Mouse (Mus musculus) neural tube, embryonic 15.5 days (tissue): Measurements from ENCODE around the gene Olfr1507. TPM values are rescaled to one million over a fixed set of nuclear protein-coding genes. Genes with fewer than 3 reads are reported as not detected.

ENCODE experiments used
- ATAC-seq: fragments of 200-750 bp; cut with Nextera tagmentation; 2 replicates; pipeline ENCODE4 v1.8.0; 2017; ENCODE audit warnings: mild to moderate bottlenecking, moderate TSS enrichment, moderate library complexity; ENCODE audit not compliant: low FRiP score
- H3K27ac ChIP-seq: fragments of 300-500 bp; sonication (generic); replicated peaks from 2 replicates; pipeline ENCODE4 v1.5.1; 2015; ENCODE audit warnings: mild to moderate bottlenecking, inconsistent platforms
- H3K27me3 ChIP-seq: fragments of 300-500 bp; sonication (generic); replicated peaks from 2 replicates; pipeline ENCODE4 v1.6.1; 2015; ENCODE audit warnings: inconsistent platforms
- H3K36me3 ChIP-seq: fragments of 300-500 bp; sonication (generic); 2 replicates; pipeline ENCODE4 v1.6.1; 2015; ENCODE audit warnings: inconsistent platforms
- H3K4me1 ChIP-seq: fragments of 300-500 bp; sonication (generic); 2 replicates; pipeline ENCODE4 v1.6.1; 2015; ENCODE audit warnings: inconsistent platforms
- H3K4me2 ChIP-seq: fragments of 300-500 bp; sonication (generic); 2 replicates; pipeline ENCODE4 v1.6.1; 2015; ENCODE audit warnings: inconsistent platforms, mild to moderate bottlenecking, moderate library complexity
- H3K4me3 ChIP-seq: fragments of 300-500 bp; sonication (generic); replicated peaks from 2 replicates; pipeline ENCODE4 v1.5.1; 2015; ENCODE audit warnings: mild to moderate bottlenecking, inconsistent platforms
- H3K9ac ChIP-seq: fragments of 300-500 bp; sonication (generic); replicated peaks from 2 replicates; pipeline ENCODE4 v1.6.1; 2015; ENCODE audit warnings: mild to moderate bottlenecking, inconsistent platforms
- H3K9me3 ChIP-seq: fragments of 300-500 bp; sonication (generic); replicated peaks from 2 replicates; pipeline ENCODE4 v1.6.1; 2016; ENCODE audit warnings: inconsistent platforms
- WGBS: fragments of 180-500 bp; shearing (Covaris S2); methylation state at CpG from one replicate; pipeline ENCODE4 v1.1.7; 2015; ENCODE audit warnings: mixed read lengths; 5-methylcytosine and 5-hydroxymethylcytosine counted together
- polyA plus RNA-seq: library from polyadenylated mRNA; unstranded; fragments of >200 nt; fragmentation: Nextera tagmentation; extraction: Ambion mirVana; gene quantifications from 2 replicates; pipeline ENCODE4 v1.2.1, GENCODE M21; 2015

The Olfr1507 gene
- polyA plus RNA-seq: not detected in 2 replicates

DNA sequence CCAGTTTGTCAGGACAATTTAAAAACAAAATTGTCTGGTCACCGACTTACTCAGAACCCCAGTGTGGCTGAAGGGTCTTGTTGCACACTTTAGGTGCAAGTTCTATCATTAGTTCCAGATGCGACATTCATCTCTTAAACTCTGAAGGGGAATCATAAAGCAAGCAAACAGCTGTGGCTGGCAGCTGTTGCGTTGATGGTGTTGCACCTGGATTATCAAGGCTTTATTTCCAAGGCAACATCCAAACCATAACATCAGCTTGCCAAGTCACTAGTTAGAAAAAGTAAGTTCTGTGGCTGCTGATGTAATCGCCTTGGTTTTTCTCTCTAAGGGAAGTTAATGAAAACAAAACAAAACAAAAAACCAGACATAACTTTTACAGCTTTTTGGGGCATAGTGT lies at the start of gene Olfr1507:
Gene Olfr1507 (minus strand): TSS at position 234 of the 400 bp plus-strand sequence.
- H3K36me3 ChIP-seq: no peaks in the 10 kb centered on the region
- no peak within 1 kb of the TSS for H3K27ac ChIP-seq
- H3K27me3 ChIP-seq: no peaks in the 10 kb centered on the region
- no peaks in the 10 kb centered on the region for H3K4me1 ChIP-seq
- ATAC-seq: no peak
- no peak within 1 kb of the TSS for H3K9ac ChIP-seq
- no peak within 1 kb of the TSS for H3K4me2 ChIP-seq
- 91% methylated on average over 4 of the region's 4 CpGs for WGBS
- no peak within 1 kb of the TSS for H3K4me3 ChIP-seq
- no peaks in the 10 kb centered on the region for H3K9me3 ChIP-seq

DNA sequence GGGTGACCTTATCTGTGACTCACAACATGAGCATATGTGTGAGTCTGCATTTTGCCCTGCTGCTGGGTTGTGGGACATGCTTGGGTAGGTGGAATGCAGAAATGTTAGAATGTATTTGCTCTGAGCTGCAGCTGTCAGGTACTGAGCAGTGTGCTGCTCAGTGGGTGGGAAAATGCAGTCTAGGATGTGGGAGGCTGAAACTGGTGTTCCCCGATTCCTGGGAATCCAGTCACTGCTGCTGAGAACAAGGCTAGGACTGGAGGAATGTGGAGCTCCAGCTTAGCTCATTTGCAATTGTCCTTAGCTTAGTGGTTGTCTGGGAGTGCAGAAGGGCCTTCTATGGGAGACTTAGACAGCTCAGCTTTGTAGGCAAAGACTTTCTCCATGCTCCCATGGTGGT lies 37.8 kb upstream of the Olfr1507 start:
- no peaks in the 10 kb centered on the region for H3K27me3 ChIP-seq
- H3K36me3 ChIP-seq: no peaks in the 10 kb centered on the region
- H3K4me3 ChIP-seq: no peak overlapping the region
- H3K9ac ChIP-seq: no peak overlapping the region
- no peaks in the 10 kb centered on the region for H3K9me3 ChIP-seq
- no peak overlapping the region for H3K27ac ChIP-seq
- no peak overlapping the region for H3K4me2 ChIP-seq
- no peak for ATAC-seq
- no peaks in the 10 kb centered on the region for H3K4me1 ChIP-seq
- 90% methylated on average over 1 of the region's 1 CpGs for WGBS

DNA sequence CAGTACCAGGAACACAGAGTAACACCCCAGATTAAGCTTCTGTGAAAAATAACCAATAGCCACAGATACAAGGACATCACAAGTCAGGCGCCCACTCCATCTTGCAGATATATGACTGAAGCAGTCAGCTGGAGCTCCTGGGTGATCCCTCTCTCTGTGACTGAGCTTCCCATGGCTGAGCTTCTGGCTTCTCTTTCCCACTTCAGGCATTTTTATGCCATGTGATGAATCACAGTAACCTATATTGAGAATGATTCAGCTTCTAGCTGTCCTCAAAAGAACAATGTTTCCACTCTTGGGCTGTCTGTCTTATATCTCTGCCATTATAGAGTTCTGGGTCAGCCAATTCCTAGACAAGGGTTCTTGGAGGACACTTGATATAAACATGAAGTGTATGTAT lies 29.4 kb upstream of the Olfr1507 start:
- ATAC-seq: no peak
- no peaks in the 10 kb centered on the region for H3K27me3 ChIP-seq
- H3K4me1 ChIP-seq: no peaks in the 10 kb centered on the region
- H3K9me3 ChIP-seq: no peaks in the 10 kb centered on the region
- WGBS: 86% methylated on average over 1 of the region's 1 CpGs
- H3K36me3 ChIP-seq: no peaks in the 10 kb centered on the region
- H3K4me2 ChIP-seq: no peak overlapping the region
- no peak overlapping the region for H3K9ac ChIP-seq
- no peak overlapping the region for H3K4me3 ChIP-seq
- no peak overlapping the region for H3K27ac ChIP-seq

DNA sequence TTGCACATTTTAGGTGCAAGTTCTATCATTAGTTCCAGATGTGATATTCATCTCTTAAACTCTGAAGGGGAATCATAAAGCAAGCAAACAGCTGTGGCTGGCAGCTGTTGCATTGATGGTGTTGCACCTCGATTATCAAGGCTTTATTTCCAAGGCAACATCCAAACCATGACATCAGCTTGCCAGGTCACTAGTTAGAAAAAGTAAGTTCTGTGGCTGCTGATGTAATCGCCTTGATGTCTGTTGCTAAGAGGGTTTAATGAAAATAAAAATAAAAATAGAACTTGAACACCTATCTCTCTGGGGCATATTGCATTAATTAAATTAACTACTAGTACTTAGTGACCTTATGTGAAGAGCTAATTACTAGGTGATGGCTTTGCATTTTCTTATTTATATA lies 28.2 kb downstream of the Olfr1507 start, which contains the start of gene Olfr1508:
Gene Olfr1508 (minus strand): TSS at position 101 of the 400 bp plus-strand sequence.
- Histone ChIP-seq H3K9me3 (no peaks in the 10 kb centered on the region), H3K27me3 (no peaks in the 10 kb centered on the region), H3K4me1 (no peaks in the 10 kb centered on the region), H3K4me3 (no peak within 1 kb of the TSS), H3K27ac (no peak within 1 kb of the TSS), H3K9ac (no peak within 1 kb of the TSS), H3K36me3 (no peaks in the 10 kb centered on the region), H3K4me2 (no peak within 1 kb of the TSS)
- no peak for ATAC-seq
- WGBS: 74% methylated on average over 2 of the region's 2 CpGs

DNA sequence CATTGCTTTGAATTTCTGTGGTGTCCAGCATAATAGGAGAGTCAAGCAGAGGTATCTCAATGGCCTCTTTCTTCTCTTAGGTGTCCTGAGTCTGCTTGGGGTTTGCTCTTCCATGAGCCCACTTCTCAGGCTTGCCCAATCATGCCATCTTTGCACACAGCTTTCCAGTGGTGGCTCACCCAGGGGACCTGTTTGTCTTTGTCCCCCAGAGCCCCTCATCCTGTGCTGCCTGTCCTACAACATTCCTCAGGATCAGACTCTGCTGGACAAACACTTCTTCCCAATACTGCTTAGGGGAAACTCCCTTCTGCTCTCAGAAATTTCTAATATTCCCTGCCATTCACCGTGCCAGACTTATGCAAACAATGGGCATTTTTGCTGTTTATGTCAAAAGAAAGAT lies 29.8 kb downstream of the Olfr1507 start:
- H3K4me2 ChIP-seq: no peak overlapping the region
- no peak for ATAC-seq
- no peaks in the 10 kb centered on the region for H3K9me3 ChIP-seq
- no peaks in the 10 kb centered on the region for H3K36me3 ChIP-seq
- no peak overlapping the region for H3K27ac ChIP-seq
- no peaks in the 10 kb centered on the region for H3K4me1 ChIP-seq
- WGBS: 86% methylated on average over 1 of the region's 1 CpGs
- H3K4me3 ChIP-seq: no peak overlapping the region
- H3K27me3 ChIP-seq: no peaks in the 10 kb centered on the region
- H3K9ac ChIP-seq: no peak overlapping the region

DNA sequence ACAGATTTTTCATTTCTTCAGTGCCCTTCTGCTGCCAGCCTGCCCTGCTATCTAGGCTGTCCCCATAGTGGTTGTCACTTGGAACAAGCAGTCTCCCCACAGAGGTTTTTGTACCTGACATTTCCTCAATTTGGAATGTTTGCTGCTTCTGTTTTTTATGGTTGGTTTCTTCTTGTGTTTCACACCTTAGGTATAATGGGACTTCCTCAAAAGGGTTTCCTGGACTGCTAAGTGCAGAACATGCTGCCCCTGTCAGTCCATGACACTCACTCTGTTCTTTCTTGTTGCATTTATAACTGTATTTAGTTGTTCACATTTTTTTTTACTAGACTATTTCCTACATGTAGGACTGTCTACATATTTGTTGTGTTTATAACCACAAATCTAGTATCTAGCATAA lies 33.6 kb downstream of the Olfr1507 start:
- Histone ChIP-seq H3K4me2 (no peak overlapping the region), H3K9ac (no peak overlapping the region), H3K27ac (no peak overlapping the region), H3K4me1 (no peaks in the 10 kb centered on the region), H3K9me3 (no peaks in the 10 kb centered on the region), H3K4me3 (no peak overlapping the region), H3K36me3 (no peaks in the 10 kb centered on the region), H3K27me3 (no peaks in the 10 kb centered on the region)
- ATAC-seq: no peak

DNA sequence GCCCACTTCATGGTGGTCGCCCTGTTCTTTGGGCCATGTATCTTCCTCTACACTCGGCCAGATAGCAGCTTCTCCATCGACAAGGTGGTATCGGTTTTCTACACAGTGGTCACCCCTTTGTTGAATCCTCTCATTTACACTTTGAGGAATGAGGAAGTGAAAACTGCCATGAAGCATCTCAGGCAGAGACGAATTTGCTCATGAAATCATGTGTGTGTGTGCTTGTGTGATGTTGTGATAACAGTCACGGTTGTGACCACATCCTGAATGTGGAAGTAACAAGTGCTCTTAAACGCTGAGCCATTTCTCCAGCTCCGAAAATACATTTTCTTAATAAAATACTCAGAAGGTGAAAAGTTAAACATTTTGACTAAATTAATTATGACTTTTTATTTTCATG lies 44.4 kb downstream of the Olfr1507 start:
- WGBS: 90% methylated on average over 8 of the region's 8 CpGs
- Histone ChIP-seq H3K36me3 (no peaks in the 10 kb centered on the region), H3K4me1 (no peaks in the 10 kb centered on the region), H3K4me2 (no peak overlapping the region), H3K27ac (no peak overlapping the region), H3K9me3 (no peaks in the 10 kb centered on the region), H3K9ac (no peak overlapping the region), H3K4me3 (no peak overlapping the region), H3K27me3 (no peaks in the 10 kb centered on the region)
- ATAC-seq: no peak

DNA sequence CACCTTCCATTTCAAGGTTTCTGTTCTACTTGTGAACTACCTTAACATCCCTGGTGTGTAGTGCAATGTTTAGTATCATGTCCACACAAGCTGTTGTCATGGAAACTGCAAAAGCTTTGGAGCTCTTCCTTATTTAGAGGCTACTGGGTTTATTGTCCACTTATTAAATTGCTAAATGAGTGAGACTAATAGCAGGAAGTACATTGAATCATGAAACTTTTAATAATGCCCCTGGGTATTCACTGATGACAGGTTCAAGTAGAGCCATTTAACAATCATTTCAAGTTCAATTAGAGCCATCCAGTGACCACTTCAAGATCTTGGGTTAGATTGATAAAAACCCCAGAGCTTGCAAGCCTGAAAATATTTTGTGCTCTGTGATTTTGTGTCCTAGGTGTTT lies 52.9 kb downstream of the Olfr1507 start, which contains the start of gene Olfr1509:
Gene Olfr1509 (plus strand): TSS at position 301 of the 400 bp plus-strand sequence.
- H3K9ac ChIP-seq: no peak within 1 kb of the TSS
- H3K9me3 ChIP-seq: no peaks in the 10 kb centered on the region; the same call in 1 of the 2 replicates
- H3K27me3 ChIP-seq: no peaks in the 10 kb centered on the region
- H3K4me1 ChIP-seq: no peaks in the 10 kb centered on the region
- no peak within 1 kb of the TSS for H3K4me3 ChIP-seq
- H3K4me2 ChIP-seq: no peak within 1 kb of the TSS
- H3K27ac ChIP-seq: no peak within 1 kb of the TSS
- no peaks in the 10 kb centered on the region for H3K36me3 ChIP-seq
- ATAC-seq: no peak

Other genes with a start within 250 kb of the Olfr1507 start
- gene Chd8, start 238.0 kb downstream of the Olfr1507 start, polyA plus RNA-seq: 30.0 and 30.5 TPM in 2 replicates
- gene Tox4, start 216.6 kb downstream of the Olfr1507 start, polyA plus RNA-seq: 51.0 and 52.5 TPM in 2 replicates
- gene Rab2b, start 216.2 kb downstream of the Olfr1507 start, polyA plus RNA-seq: 47.5 and 50.0 TPM in 2 replicates
- 44.9 and 47.9 TPM in 2 replicates for gene Mettl3, start 190.6 kb downstream of the Olfr1507 start, polyA plus RNA-seq
- 40.0 and 41.6 TPM in 2 replicates for gene Sall2, start 167.0 kb downstream of the Olfr1507 start, polyA plus RNA-seq
- gene Olfr1513, start 139.3 kb downstream of the Olfr1507 start, polyA plus RNA-seq: not detected in 2 replicates
- gene Olfr1512, start 116.6 kb downstream of the Olfr1507 start, polyA plus RNA-seq: 0.09 and 0.13 TPM in 2 replicates
- gene Olfr1511, start 98.4 kb downstream of the Olfr1507 start, polyA plus RNA-seq: 0.28 and 0.31 TPM in 2 replicates
- not detected in 2 replicates for gene Olfr1510, start 81.4 kb downstream of the Olfr1507 start, polyA plus RNA-seq
- gene Olfr1509, start 52.8 kb downstream of the Olfr1507 start, polyA plus RNA-seq: not detected in 2 replicates
- 0.03 TPM in 1 of 2 replicates, not detected in the other for gene Olfr1508, start 28.3 kb downstream of the Olfr1507 start, polyA plus RNA-seq